Mouse (Mus musculus) thymus, adult 2 months (tissue): ENCODE measurements around the gene Sacs. TPM values are rescaled to one million over a fixed set of nuclear protein-coding genes. Genes with fewer than 3 reads are reported as not detected.

Source experiments
- DNase-seq: peaks from one replicate; pipeline ENCODE4 v3.0.0; 2021
- H3K27ac ChIP-seq: fragments of 200-500 bp; 2 replicates; pipeline ENCODE4 v1.5.1; 2012; ENCODE audit warnings: low read length, control low read depth; ENCODE audit not compliant: control insufficient read depth, insufficient read depth
- H3K27me3 ChIP-seq: fragments of 200-500 bp; 2 replicates; pipeline ENCODE4 v1.6.1; 2012; ENCODE audit warnings: mild to moderate bottlenecking, low read length, moderate library complexity, mixed read lengths; ENCODE audit not compliant: control insufficient read depth, insufficient read depth
- H3K36me3 ChIP-seq: fragments of 200-500 bp; 2 replicates; pipeline ENCODE4 v1.6.1; 2012; ENCODE audit warnings: mild to moderate bottlenecking, low read length, moderate library complexity; ENCODE audit not compliant: control insufficient read depth, insufficient read depth
- H3K4me1 ChIP-seq: fragments of 200-500 bp; replicated peaks from 2 replicates; pipeline ENCODE4 v1.6.1; 2012; ENCODE audit warnings: low read length; ENCODE audit not compliant: control insufficient read depth, insufficient read depth
- H3K4me3 ChIP-seq: fragments of 200-500 bp; 2 replicates; pipeline ENCODE4 v1.5.1; 2012; ENCODE audit warnings: mild to moderate bottlenecking, low read length, control low read depth, moderate library complexity; ENCODE audit not compliant: control insufficient read depth, insufficient read depth
- CTCF ChIP-seq: fragments of 200-500 bp; IDR thresholded peaks from 2 replicates; pipeline ENCODE4 v1.5.1; 2012; ENCODE audit warnings: mild to moderate bottlenecking, control low read depth, low read length, moderate library complexity, borderline replicate concordance; ENCODE audit not compliant: control insufficient read depth, poor library complexity, insufficient read depth; ENCODE audit errors: extremely low read depth
- POLR2A ChIP-seq: fragments of 200-500 bp; IDR thresholded peaks from 2 replicates; pipeline ENCODE4 v1.6.1; 2012; ENCODE audit warnings: mild to moderate bottlenecking, low read length, control low read depth, moderate library complexity; ENCODE audit not compliant: control insufficient read depth, poor library complexity, insufficient read depth; ENCODE audit errors: extremely low read depth
- WGBS: fragments of 180-500 bp; shearing (Covaris S2); methylation state at CpG from one replicate; pipeline ENCODE4 v1.1.7; 2018; 5-methylcytosine and 5-hydroxymethylcytosine counted together
- polyA plus RNA-seq: library from polyadenylated mRNA; depleted of rRNA; stranded (reverse); fragments of >200 nt; gene quantifications from 2 replicates; pipeline ENCODE4 v1.2.3, GENCODE M21; 2012

Sacs gene
- polyA plus RNA-seq, 1 experiment, result 3.4 TPM

DNA sequence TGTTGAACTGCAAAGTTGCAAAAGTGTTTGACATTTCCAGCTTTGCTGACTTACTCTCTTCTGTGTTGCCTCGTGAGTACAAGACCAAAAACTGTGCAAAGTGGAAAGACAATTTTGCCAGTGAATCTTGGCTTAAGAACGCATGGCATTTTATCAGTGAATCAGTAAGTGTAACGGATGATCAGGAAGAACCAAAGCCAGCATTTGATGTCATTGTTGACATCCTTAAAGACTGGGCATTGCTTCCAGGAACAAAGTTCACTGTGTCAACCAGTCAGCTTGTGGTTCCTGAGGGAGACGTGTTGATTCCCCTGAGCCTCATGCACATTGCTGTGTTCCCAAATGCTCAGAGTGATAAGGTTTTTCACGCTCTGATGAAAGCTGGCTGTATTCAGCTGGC is 71.9 kb downstream of the Sacs start:
- H3K4me3 ChIP-seq, result no peak overlapping the region
- DNase-seq, result no peak
- H3K27ac ChIP-seq, result no peak overlapping the region
- H3K4me1 ChIP-seq, result no peaks in the 10 kb centered on the region
- H3K27me3 ChIP-seq, result no peaks in the 10 kb centered on the region
- peaks cover 4% of the 10 kb centered on the region; the same call in 1 of the 2 replicates for H3K36me3 ChIP-seq
- no peak for TF ChIP-seq POLR2A
- WGBS, result 96% methylated on average over 5 of the region's 5 CpGs

DNA sequence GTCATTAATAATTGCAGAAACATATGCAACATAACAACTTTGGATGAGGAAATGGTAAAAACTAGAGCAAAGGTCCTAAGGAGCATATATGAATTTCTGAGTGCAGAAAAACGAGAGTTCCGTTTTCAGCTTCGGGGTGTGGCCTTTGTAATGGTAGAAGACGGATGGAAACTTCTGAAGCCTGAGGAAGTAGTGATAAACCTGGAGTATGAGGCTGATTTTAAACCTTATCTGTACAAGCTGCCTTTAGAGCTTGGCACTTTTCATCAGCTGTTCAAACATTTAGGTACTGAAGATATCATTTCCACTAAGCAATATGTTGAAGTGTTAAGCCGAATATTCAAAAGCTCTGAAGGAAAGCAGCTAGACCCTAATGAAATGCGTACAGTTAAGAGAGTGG is 73.5 kb downstream of the Sacs start:
- Histone ChIP-seq H3K4me1 (no peaks in the 10 kb centered on the region), H3K27me3 (no peaks in the 10 kb centered on the region), H3K36me3 (no peaks in the 10 kb centered on the region), H3K27ac (no peak overlapping the region), H3K4me3 (no peak overlapping the region)
- WGBS, result over 99% methylated on average over 6 of the region's 6 CpGs
- no peak for DNase-seq
- no peak for TF ChIP-seq POLR2A
- no peak for TF ChIP-seq CTCF

DNA sequence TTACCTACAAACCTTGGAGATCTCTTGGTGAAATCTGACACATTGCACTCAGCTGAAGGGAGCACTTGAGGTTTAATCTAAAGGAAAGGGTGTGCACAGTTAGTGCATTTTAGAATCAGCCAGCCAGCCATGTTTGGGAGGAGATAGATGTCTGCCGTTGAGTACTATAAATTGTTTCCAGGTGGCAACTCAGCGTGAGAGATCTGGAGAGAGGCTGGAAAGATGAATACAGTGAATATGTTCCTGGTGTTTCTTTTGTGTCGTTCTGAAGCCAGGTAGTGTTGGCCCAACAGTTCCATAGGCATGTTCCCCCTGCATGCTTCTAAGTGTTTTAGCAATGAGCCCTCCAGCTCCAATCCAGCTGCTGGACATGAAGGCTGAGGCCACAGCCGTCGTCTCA is 82.9 kb downstream of the Sacs start:
- no peak overlapping the region for H3K27ac ChIP-seq
- no peak for TF ChIP-seq CTCF
- no peak for TF ChIP-seq POLR2A
- WGBS, result 95% methylated on average over 5 of the region's 5 CpGs
- H3K36me3 ChIP-seq, result no peaks in the 10 kb centered on the region
- DNase-seq, result no peak
- no peak overlapping the region for H3K4me3 ChIP-seq
- no peaks in the 10 kb centered on the region for H3K27me3 ChIP-seq
- no peaks in the 10 kb centered on the region for H3K4me1 ChIP-seq

DNA sequence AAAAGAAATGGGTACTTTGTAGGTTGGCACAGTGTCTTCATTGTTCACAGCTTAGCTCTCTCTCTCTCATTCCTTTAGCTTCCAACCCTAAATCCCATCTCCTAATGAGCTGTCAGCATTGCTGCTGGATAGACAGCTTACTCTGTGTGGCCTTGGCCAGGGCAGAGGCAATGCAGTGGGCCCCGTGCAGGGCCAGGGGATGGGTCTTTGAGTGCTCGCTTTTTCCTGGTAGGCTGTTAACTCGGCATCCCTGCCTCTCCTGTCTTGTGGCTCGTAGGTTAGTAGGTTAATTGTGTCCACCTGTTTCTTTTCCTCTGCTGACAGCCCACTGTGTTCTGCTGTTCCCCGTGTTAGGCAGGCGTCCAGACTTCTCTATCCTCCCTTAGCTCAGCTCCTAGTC is 84.2 kb downstream of the Sacs start:
- no peak for DNase-seq
- WGBS, result 93% methylated on average over 6 of the region's 6 CpGs
- Histone ChIP-seq H3K27me3 (no peaks in the 10 kb centered on the region), H3K27ac (no peak overlapping the region), H3K4me3 (no peak overlapping the region), H3K4me1 (no peaks in the 10 kb centered on the region), H3K36me3 (no peaks in the 10 kb centered on the region)
- TF ChIP-seq POLR2A (no peak), CTCF (no peak)

DNA sequence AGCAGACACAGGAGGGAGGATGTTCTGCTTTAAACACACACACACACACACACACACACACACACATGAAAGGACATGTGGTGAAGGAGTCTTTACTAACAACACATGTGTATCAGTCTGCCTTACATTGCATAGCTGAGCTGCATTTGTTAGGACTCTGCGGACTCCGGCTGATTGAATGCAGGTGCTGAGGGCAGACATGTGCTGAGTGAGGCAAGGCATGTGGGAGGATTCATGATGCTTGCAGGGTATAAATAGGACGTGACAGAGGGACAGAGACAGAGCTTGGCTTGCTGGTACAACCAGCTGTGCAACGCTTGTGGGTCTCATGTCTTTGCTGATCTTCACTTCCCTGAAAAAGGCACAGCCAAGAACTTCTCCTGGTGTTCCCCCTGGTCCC is 85.5 kb downstream of the Sacs start:
- no peak for TF ChIP-seq CTCF
- no peak for TF ChIP-seq POLR2A
- Histone ChIP-seq H3K4me1 (no peaks in the 10 kb centered on the region), H3K4me3 (no peak overlapping the region), H3K36me3 (no peaks in the 10 kb centered on the region), H3K27ac (no peak overlapping the region), H3K27me3 (no peaks in the 10 kb centered on the region)
- DNase-seq, result no peak
- WGBS, result 86% methylated on average over 4 of the region's 4 CpGs

DNA sequence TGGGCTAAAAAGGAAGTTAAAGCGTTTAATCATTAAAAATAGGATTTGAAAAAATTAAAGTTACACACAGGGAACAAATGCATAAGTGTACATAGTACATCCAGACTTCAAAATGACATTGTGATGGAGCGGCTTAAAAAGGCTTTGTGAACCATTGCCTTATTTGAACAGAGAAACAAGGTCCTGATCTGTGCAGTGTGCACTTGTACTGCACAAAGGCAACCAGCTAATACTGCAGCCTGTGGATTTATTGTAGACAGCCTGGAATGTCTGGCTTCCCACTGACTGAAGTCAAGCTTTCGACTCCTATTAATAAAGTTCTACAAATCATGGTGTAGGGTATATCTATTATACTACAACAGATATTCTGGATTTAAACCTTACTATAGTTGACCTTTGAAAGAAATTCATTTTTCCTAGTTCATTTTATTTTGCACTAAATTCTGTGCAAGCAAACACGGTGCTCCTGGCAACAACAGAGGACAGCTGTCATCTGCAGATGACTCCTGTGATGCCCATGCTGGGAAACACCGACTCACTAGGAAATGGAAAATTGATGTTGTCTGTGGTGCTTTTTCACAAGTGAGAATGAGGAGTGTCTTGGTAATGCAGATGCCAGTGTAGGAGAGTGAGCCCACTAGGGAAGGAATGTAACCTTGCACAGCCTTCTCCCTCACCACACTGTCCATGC is 86.3 kb downstream of the Sacs start:
- Histone ChIP-seq H3K36me3 (no peaks in the 10 kb centered on the region), H3K4me3 (no peak overlapping the region), H3K27ac (no peak overlapping the region), H3K4me1 (no peaks in the 10 kb centered on the region), H3K27me3 (no peaks in the 10 kb centered on the region)
- no peak for DNase-seq
- 87% methylated on average over 5 of the region's 5 CpGs for WGBS
- TF ChIP-seq POLR2A, result no peak
- TF ChIP-seq CTCF, result no peak

DNA sequence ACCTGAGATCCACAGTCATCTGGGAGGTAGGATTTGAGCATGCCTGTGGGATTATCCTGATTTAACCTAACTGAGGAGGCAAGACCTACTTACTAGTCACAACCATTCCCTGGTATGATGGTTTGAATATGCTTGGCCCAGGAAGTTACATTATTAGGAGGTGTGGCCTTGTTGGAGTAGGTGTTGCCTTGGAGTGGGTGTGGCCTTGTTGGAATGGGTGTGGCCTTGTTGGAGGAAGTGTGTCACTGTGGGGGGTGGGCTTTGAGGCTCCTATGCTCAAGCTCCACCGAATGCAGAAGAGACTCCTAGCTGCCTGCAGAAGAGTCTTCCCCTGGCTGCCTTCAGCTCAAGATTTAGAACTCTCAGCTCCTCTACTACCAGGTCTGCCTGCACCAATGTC is 87.9 kb downstream of the Sacs start:
- DNase-seq, result no peak
- Histone ChIP-seq H3K27me3 (no peaks in the 10 kb centered on the region), H3K36me3 (no peaks in the 10 kb centered on the region), H3K4me1 (no peaks in the 10 kb centered on the region), H3K27ac (no peak overlapping the region), H3K4me3 (no peak overlapping the region)
- TF ChIP-seq POLR2A (no peak), CTCF (no peak)
- WGBS, result 71% methylated on average over 1 of the region's 1 CpGs
